Mouse (Mus musculus) stomach, embryonic 15.5 days (tissue): Measurements from ENCODE around the gene Oit1. TPM values are rescaled to one million over a fixed set of nuclear protein-coding genes. Genes with fewer than 3 reads are reported as not detected.

Experiments
- ATAC-seq: fragments of 200-750 bp; cut with Nextera tagmentation; 2 replicates; pipeline ENCODE4 v1.8.0; 2017; ENCODE audit warnings: low read depth, moderate number of reproducible peaks, moderate TSS enrichment; ENCODE audit not compliant: insufficient read depth, low FRiP score
- H3K27ac ChIP-seq: fragments of 300-500 bp; sonication (generic); 2 replicates; pipeline ENCODE4 v1.5.1; 2015; ENCODE audit warnings: mild to moderate bottlenecking, inconsistent platforms
- H3K27me3 ChIP-seq: fragments of 300-500 bp; sonication (generic); replicated peaks from 2 replicates; pipeline ENCODE4 v1.6.1; 2015; ENCODE audit warnings: inconsistent platforms
- H3K36me3 ChIP-seq: fragments of 300-500 bp; sonication (generic); 2 replicates; pipeline ENCODE4 v1.6.1; 2015; ENCODE audit warnings: inconsistent platforms
- H3K4me1 ChIP-seq: fragments of 300-500 bp; sonication (generic); 2 replicates; pipeline ENCODE4 v1.6.1; 2015; ENCODE audit warnings: inconsistent platforms
- H3K4me2 ChIP-seq: fragments of 300-500 bp; sonication (generic); 2 replicates; pipeline ENCODE4 v1.6.1; 2015; ENCODE audit warnings: mild to moderate bottlenecking, inconsistent platforms
- H3K4me3 ChIP-seq: fragments of 300-500 bp; sonication (generic); replicated peaks from 2 replicates; pipeline ENCODE4 v1.5.1; 2015; ENCODE audit warnings: inconsistent platforms
- H3K9ac ChIP-seq: fragments of 300-500 bp; sonication (generic); 2 replicates; pipeline ENCODE4 v1.6.1; 2015; ENCODE audit warnings: inconsistent platforms
- H3K9me3 ChIP-seq: fragments of 300-500 bp; sonication (generic); 2 replicates; pipeline ENCODE4 v1.6.1; 2016; ENCODE audit warnings: inconsistent platforms
- WGBS: fragments of 180-500 bp; shearing (Covaris S2); methylation state at CpG from one replicate; pipeline ENCODE4 v1.1.7; 2015; 5-methylcytosine and 5-hydroxymethylcytosine counted together
- polyA plus RNA-seq: library from polyadenylated mRNA; unstranded; fragments of >200 nt; fragmentation: Nextera tagmentation; extraction: Ambion mirVana; gene quantifications from 2 replicates; pipeline ENCODE4 v1.2.1, GENCODE M21; 2015

The Oit1 gene
- 14.5 and 17.8 TPM in 2 replicates for polyA plus RNA-seq

DNA sequence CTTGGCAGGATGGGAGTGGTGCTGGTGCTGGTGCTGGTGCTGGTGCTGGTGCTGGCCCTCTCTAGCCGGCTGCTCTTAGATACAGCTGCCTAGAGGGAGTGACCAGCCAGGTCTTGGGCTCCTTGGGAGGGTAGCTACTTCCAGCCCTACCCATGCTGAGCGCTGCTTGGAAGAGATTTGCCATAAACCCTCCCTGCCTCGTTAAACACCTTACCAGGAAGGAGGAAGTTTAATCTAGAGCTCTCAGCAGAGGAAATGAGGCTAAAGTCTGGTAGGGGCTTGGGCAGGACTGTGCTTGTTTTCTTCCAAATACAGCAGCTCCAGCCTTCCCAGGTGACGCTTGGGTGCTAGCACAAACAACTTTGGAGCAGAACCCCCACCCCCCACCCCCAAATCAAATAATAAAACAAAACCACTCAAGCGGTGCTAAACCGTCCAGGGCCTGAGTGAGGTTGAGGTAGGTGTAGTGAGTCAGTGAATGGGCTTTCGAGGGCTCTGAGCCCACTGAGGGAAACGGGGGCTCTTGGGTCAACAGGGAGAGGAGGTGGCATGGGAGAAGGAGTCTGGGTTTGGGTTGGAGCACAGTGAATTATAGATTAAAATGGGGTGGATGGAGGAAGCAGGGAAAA, at the start of gene Oit1:
Gene Oit1 (minus strand): TSS at position 70 of the 629 bp plus-strand sequence.
- H3K9me3 ChIP-seq, result no peaks in the 10 kb centered on the region
- no peaks in the 10 kb centered on the region for H3K36me3 ChIP-seq
- peak within 1 kb of the TSS; percentile 7; the same call in 1 of the 2 replicates for H3K4me2 ChIP-seq
- 0 out of 2 replicates have a peak within 1 kb of the TSS, but pooled peaks have one; percentile 5 for H3K4me3 ChIP-seq
- H3K27me3 ChIP-seq, result no peaks in the 10 kb centered on the region
- no peaks in the 10 kb centered on the region for H3K4me1 ChIP-seq
- ATAC-seq, result peak; percentile 72
- peak within 1 kb of the TSS; percentile 65; the same call in 1 of the 2 replicates for H3K27ac ChIP-seq
- H3K9ac ChIP-seq, result no peak within 1 kb of the TSS
- WGBS, result 51% methylated on average over 8 of the region's 8 CpGs

DNA sequence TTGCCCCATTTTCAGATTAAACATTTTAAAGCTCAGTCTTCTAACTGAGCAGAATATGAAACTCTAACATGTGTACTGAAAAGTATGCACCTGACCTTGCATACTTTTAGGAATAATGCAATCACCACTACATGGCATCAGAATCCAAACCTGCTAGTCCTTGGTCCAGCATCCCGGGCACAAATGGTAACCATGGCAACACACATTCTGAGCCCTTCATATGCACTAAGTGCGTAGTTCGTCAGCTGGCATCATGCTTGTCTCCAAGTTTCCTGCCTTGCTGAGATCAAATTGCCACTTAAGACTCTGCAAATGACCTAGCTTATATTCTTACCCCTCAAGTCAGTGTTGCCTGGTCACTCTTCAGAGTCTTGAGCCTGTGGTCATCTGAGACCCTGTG, 44.3 kb upstream of the Oit1 start:
- Histone ChIP-seq H3K27me3 (no peaks in the 10 kb centered on the region), H3K4me1 (no peaks in the 10 kb centered on the region), H3K9me3 (no peaks in the 10 kb centered on the region), H3K36me3 (no peaks in the 10 kb centered on the region), H3K9ac (no peak overlapping the region), H3K4me3 (no peak overlapping the region), H3K4me2 (no peak overlapping the region), H3K27ac (no peak overlapping the region)
- ATAC-seq, result no peak
- WGBS, result 88% methylated on average over 3 of the region's 3 CpGs

DNA sequence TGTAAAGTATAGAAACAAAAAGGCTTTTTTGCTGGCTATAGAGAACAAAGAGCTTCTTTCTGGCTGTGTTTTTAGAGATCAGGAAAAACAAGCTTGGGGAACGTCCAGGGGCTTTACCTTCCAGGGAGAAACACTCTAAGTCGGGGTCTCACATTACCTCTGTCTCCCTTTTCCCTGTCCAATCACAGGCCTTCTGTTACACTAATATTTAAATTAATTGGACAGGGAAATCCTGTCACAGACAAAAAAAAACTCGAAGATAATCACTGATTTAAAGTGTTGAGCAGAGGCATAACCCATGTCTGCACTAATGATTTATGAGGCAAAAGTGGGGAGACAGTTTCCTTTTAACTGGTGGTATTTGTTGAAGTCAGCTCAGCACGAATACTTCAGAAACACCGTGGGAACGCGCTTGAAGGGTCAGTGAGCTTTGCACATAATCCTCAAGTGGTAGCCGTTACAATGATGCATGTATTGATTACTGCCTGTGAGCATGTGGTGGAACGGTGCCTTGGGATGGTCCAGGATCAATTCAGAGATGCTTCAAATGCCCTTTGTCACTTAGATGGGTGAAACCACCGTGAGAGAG, 42.7 kb upstream of the Oit1 start:
- Histone ChIP-seq H3K36me3 (no peaks in the 10 kb centered on the region), H3K4me3 (no peak overlapping the region), H3K4me1 (no peaks in the 10 kb centered on the region)

DNA sequence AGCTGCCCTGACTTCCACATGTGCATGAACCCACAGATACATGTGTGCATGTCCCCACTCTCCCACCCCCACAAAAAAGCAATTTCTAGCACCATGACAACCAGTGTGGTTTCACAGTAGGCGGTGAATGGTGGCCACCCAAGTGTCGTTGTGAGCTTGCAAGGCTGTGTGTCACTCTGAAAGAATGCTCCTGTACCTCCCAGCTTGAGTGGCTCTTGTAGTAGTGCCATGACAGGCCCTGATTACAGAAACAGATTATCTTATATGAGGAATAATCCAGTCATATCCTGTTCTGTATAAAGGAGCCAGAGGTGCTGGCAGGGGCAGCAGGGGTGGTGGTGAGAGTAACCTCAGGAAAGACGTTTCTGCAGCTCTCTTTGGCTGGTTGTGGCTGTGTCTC, 40.1 kb upstream of the Oit1 start:
- no peak overlapping the region for H3K9ac ChIP-seq
- H3K4me3 ChIP-seq, result no peak overlapping the region
- no peaks in the 10 kb centered on the region for H3K36me3 ChIP-seq
- H3K27me3 ChIP-seq, result no peaks in the 10 kb centered on the region
- no peak overlapping the region for H3K27ac ChIP-seq
- no peaks in the 10 kb centered on the region for H3K9me3 ChIP-seq
- H3K4me2 ChIP-seq, result no peak overlapping the region
- no peaks in the 10 kb centered on the region for H3K4me1 ChIP-seq
- WGBS, result 56% methylated on average over 3 of the region's 3 CpGs
- no peak for ATAC-seq

More for the DNA sequence above, 42.7 kb upstream of the Oit1 start:
- Histone ChIP-seq H3K9me3 (no peaks in the 10 kb centered on the region), H3K4me2 (peak overlapping the region; percentile 29; the same call in 1 of the 2 replicates), H3K9ac (no peak overlapping the region), H3K27me3 (no peaks in the 10 kb centered on the region), H3K27ac (no peak overlapping the region)
- no peak for ATAC-seq
- WGBS, result 10% methylated on average over 10 of the region's 10 CpGs

DNA sequence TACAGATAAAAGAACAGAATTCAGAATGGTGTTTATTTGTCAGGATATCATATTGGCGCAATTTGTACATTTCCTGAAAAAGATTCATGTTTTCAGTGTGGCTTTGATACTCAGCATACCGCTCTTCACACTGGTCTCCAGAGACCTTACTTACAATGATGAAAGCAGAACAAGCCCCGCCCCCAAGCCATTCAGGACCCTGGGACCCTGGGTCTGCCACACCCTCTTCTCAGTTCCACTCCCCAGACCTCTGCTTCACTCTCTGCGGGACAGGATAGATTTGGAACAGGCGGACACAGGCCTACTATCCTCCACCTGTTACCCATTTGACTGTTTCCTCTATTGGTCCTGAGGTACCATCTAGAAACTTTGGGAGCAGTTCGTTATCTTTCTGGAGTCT, 27.4 kb upstream of the Oit1 start:
- WGBS, result 67% methylated on average over 6 of the region's 6 CpGs

DNA sequence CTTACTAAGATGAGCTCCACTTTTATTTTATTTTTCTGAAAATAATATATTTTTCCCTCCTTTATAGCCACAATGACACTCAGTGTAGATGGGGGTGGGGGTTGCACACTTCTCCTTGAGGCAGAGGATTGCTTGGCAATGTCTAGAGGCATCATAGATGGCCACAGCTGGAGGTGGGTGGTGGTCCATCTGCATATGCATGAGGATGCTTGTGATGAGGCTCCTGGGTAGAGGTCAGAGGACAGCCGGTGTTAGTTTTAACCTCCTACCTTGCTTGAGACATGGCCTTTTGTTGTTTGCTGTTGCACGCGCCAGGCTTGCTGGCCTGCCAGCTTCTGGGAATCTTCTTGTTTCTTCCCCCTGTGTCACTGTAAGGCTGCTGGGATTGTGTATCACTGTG, 24.8 kb upstream of the Oit1 start:
- H3K9me3 ChIP-seq, result no peaks in the 10 kb centered on the region
- no peak overlapping the region for H3K27ac ChIP-seq
- ATAC-seq, result no peak
- no peak overlapping the region for H3K9ac ChIP-seq
- H3K4me1 ChIP-seq, result no peaks in the 10 kb centered on the region
- no peak overlapping the region for H3K4me2 ChIP-seq
- no peak overlapping the region for H3K4me3 ChIP-seq
- no peaks in the 10 kb centered on the region for H3K27me3 ChIP-seq
- WGBS, result 91% methylated on average over 3 of the region's 3 CpGs
- H3K36me3 ChIP-seq, result no peaks in the 10 kb centered on the region

More for the DNA sequence above, 27.4 kb upstream of the Oit1 start:
- Histone ChIP-seq H3K4me3 (no peak overlapping the region), H3K36me3 (no peaks in the 10 kb centered on the region), H3K9ac (no peak overlapping the region), H3K27ac (no peak overlapping the region), H3K9me3 (no peaks in the 10 kb centered on the region), H3K27me3 (no peaks in the 10 kb centered on the region), H3K4me1 (no peaks in the 10 kb centered on the region), H3K4me2 (no peak overlapping the region)
- 0 out of 2 replicates have a peak, but pooled peaks have one; percentile 22 for ATAC-seq

DNA sequence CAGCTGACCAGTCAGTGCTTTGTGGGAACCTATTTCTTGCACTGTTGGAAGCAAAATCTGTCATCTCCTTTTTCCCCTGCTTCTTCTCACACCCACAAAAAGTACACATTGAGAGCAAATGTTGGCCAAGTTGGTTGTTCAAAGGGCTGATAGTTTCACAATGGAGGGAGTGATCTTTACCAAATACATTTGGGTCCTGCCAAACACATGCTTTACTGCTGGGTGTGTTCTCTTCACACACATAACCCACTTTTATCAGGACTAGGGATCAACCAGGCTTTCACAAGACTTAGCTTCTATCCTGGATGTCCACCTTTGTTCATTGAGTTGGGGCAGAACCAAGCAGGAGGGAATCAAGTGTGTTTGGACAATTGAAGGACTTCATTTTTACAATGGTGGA, 20.0 kb upstream of the Oit1 start:
- H3K36me3 ChIP-seq, result no peaks in the 10 kb centered on the region
- H3K4me3 ChIP-seq, result no peak overlapping the region
- no peaks in the 10 kb centered on the region for H3K4me1 ChIP-seq
- H3K9ac ChIP-seq, result no peak overlapping the region
- no peaks in the 10 kb centered on the region for H3K27me3 ChIP-seq
- ATAC-seq, result peak; percentile 53; the same call in 1 of the 2 replicates
- H3K4me2 ChIP-seq, result no peak overlapping the region
- no peaks in the 10 kb centered on the region for H3K9me3 ChIP-seq
- no peak overlapping the region for H3K27ac ChIP-seq

DNA sequence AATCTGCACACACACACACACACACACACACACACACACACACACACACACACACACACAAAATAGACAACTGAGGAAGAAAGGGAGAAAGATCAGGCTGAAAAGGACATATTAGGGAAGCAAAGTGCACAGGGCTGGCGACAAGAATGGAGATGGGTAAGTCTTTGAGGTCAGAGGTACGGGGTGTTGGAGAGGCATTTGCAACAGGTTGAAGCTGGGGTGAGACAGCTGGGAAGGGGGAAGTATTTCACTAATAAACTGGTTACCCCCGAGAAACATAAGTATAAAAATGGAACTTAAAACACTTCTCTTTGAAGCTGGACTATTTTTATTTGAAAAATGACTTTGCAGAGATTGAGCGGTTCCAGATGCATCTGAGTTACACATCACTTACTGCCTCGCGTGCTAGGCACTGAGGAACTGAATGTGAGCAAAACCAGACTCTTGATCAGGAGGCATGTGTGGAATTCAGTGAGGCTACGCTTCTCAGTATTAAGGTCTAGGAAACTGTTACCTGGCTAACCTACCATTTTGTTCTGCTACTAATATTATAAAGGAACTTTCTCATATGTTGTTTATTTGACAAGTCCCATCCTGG, 17.2 kb upstream of the Oit1 start:
- Histone ChIP-seq H3K36me3 (no peaks in the 10 kb centered on the region), H3K27ac (no peak overlapping the region), H3K9me3 (no peaks in the 10 kb centered on the region), H3K4me3 (no peak overlapping the region), H3K4me1 (no peaks in the 10 kb centered on the region), H3K27me3 (no peaks in the 10 kb centered on the region), H3K9ac (no peak overlapping the region), H3K4me2 (no peak overlapping the region)
- no peak for ATAC-seq
- 55% methylated on average over 7 of the region's 7 CpGs for WGBS

DNA sequence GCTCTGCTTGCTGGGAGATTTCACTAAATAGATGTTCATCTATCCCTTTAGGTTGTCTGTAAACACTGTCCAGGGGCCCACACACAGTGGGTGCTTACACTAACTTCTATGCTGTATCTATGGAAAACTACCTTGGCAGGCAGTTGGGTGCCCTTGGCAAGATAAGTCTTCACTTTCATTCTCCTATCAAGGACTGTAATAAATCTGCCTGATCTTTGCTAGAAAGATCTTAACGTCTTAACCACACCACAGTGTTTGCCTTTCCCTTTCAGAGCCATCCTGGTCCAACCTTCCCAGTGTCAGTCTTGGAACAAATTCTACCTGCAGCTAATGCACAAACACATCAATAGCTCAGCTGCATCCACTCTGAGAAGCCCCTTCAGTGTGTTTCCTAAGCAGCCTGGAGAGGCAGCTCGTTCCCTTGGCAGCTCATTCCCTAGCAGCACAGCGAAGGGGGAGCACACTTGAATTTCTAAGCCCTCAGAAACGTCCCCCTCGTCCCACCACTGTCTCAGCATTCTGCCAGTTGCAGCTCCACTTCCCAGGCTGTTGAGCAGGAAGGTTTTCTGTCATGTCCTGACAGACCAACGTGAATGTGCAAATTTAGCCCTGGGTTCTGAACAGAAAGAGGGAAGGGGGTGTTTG, 13.7 kb upstream of the Oit1 start:
- Histone ChIP-seq H3K9me3 (no peaks in the 10 kb centered on the region), H3K27ac (no peak overlapping the region), H3K4me1 (no peaks in the 10 kb centered on the region), H3K9ac (no peak overlapping the region), H3K4me3 (no peak overlapping the region), H3K36me3 (no peaks in the 10 kb centered on the region), H3K27me3 (no peaks in the 10 kb centered on the region), H3K4me2 (no peak overlapping the region)
- WGBS, result 50% methylated on average over 6 of the region's 6 CpGs
- no peak for ATAC-seq

DNA sequence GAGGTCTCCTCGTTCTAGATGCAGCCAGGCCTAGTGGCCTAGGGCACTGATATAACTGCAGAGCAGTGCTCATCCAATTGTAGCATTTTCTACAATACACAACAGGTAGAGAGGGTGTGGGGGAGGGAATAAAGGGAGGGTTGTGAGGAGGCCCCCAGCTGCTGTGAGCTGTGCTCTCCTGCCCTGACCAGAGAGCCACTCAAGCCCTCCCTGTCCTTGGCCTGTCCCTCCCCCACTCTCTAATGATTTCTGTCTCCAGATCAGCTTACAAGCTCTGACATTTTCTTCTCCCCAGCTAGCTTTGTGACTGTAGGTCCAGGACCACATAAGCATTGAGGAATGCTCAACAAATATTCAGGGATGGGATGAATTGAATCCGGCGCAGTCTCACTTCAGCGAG, 9.2 kb downstream of the Oit1 start:
- 80% methylated on average over 4 of the region's 4 CpGs for WGBS
- no peaks in the 10 kb centered on the region for H3K4me1 ChIP-seq
- no peak overlapping the region for H3K4me2 ChIP-seq
- H3K27me3 ChIP-seq, result no peaks in the 10 kb centered on the region
- H3K27ac ChIP-seq, result no peak overlapping the region
- no peaks in the 10 kb centered on the region for H3K36me3 ChIP-seq
- no peaks in the 10 kb centered on the region for H3K9me3 ChIP-seq
- no peak for ATAC-seq
- no peak overlapping the region for H3K9ac ChIP-seq
- no peak overlapping the region for H3K4me3 ChIP-seq

DNA sequence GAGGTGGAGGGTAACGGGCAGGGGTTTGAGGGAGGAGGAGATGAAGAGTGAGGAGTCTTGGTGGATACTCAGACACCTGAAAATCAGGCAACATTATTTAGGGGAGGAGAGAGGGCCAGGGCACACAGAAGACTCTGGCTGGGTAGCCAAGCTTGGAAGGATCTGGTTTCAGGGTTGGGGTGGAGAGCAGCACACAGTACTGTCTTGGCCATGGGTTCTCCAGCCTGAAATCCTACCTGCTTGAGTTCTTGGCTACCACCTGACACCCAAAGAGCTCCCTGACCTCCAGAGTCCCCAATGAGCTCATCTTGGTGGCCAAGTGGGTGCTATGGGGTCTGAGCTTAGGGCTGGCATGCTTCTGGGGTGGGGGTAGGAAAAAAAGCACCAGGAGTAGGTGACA, 9.7 kb downstream of the Oit1 start:
- WGBS, result 81% methylated on average over 1 of the region's 1 CpGs
- H3K4me1 ChIP-seq, result no peaks in the 10 kb centered on the region
- no peaks in the 10 kb centered on the region for H3K36me3 ChIP-seq
- ATAC-seq, result no peak
- no peaks in the 10 kb centered on the region for H3K27me3 ChIP-seq
- no peak overlapping the region for H3K27ac ChIP-seq
- H3K9ac ChIP-seq, result no peak overlapping the region
- H3K4me3 ChIP-seq, result no peak overlapping the region
- no peaks in the 10 kb centered on the region for H3K9me3 ChIP-seq
- H3K4me2 ChIP-seq, result no peak overlapping the region
